Mouse (Mus musculus): ENCODE measurements around the gene Podn. TPM values are rescaled to one million over a fixed set of nuclear protein-coding genes. Genes with fewer than 3 reads are reported as not detected.

Podn gene
- polyA plus RNA-seq, 1 experiment from 2014 or later = 0.25 TPM

GRCm38 (mm10) chr4:108059601-108060379 is 36.5 kb downstream of the Podn start:
- peak overlapping the region; percentile 54 for H3K27ac ChIP-seq (replicated peaks)
- peaks cover 12% of the 10 kb centered on the region; the same call in 1 of the 2 replicates for H3K4me1 ChIP-seq (replicated peaks)
- 45% methylated on average over 19 of the region's 19 CpGs for WGBS
- H3K36me3 ChIP-seq = peaks cover 66% of the 10 kb centered on the region
- no peaks in the 10 kb centered on the region for H3K9me3 ChIP-seq
- no peak for ATAC-seq (ENCODE audit: low read depth)
- peak overlapping the region; percentile 17; the same call in 1 of the 2 replicates for H3K4me2 ChIP-seq
- no peaks in the 10 kb centered on the region for H3K27me3 ChIP-seq
- no peak overlapping the region for H3K4me3 ChIP-seq
- no peak overlapping the region for H3K9ac ChIP-seq

- H3K27ac ChIP-seq (replicated peaks) = no peak overlapping the region
- no peak overlapping the region for H3K9ac ChIP-seq
- H3K9me3 ChIP-seq = no peaks in the 10 kb centered on the region
- peaks cover 12% of the 10 kb centered on the region; the same call in 1 of the 2 replicates for H3K4me1 ChIP-seq (replicated peaks)
- peaks cover 66% of the 10 kb centered on the region for H3K36me3 ChIP-seq
- no peak overlapping the region for H3K4me2 ChIP-seq
- 90% methylated on average over 10 of the region's 10 CpGs for WGBS
- no peak overlapping the region for H3K4me3 ChIP-seq
- ATAC-seq (ENCODE audit: low read depth) = no peak
- H3K27me3 ChIP-seq = no peaks in the 10 kb centered on the region
Observed at GRCm38 (mm10) chr4:108058166-108058565, 38.1 kb downstream of the Podn start.

- no peak for ATAC-seq (ENCODE audit: low read depth)
- Histone ChIP-seq H3K9ac (no peak overlapping the region), H3K27me3 (no peaks in the 10 kb centered on the region), H3K4me1 (replicated peaks) (peaks cover 12% of the 10 kb centered on the region; the same call in 1 of the 2 replicates), H3K4me2 (no peak overlapping the region), H3K4me3 (no peak overlapping the region), H3K27ac (replicated peaks) (no peak overlapping the region), H3K9me3 (no peaks in the 10 kb centered on the region), H3K36me3 (peaks cover 67% of the 10 kb centered on the region)
- 93% methylated on average over 2 of the region's 2 CpGs for WGBS
Observed at GRCm38 (mm10) chr4:108057247-108057646, 39.0 kb downstream of the Podn start.

- Histone ChIP-seq H3K4me1 (replicated peaks) (peaks cover 12% of the 10 kb centered on the region; the same call in 1 of the 2 replicates), H3K27ac (replicated peaks) (no peak overlapping the region), H3K9ac (no peak overlapping the region), H3K9me3 (no peaks in the 10 kb centered on the region), H3K36me3 (peaks cover 77% of the 10 kb centered on the region), H3K4me3 (no peak overlapping the region), H3K4me2 (no peak overlapping the region), H3K27me3 (no peaks in the 10 kb centered on the region)
- 94% methylated on average over 10 of the region's 10 CpGs for WGBS
- ATAC-seq (ENCODE audit: low read depth) = no peak
Observed at GRCm38 (mm10) chr4:108055873-108056272, 40.4 kb downstream of the Podn start.

GRCm38 (mm10) chr4:108052673-108053072 is 43.6 kb downstream of the Podn start:
- no peak overlapping the region for H3K4me3 ChIP-seq
- H3K27ac ChIP-seq (replicated peaks) = no peak overlapping the region
- H3K9me3 ChIP-seq = no peaks in the 10 kb centered on the region
- WGBS = 91% methylated on average over 8 of the region's 8 CpGs
- no peak overlapping the region for H3K4me2 ChIP-seq
- no peaks in the 10 kb centered on the region for H3K27me3 ChIP-seq
- H3K4me1 ChIP-seq (replicated peaks) = no peaks in the 10 kb centered on the region
- H3K36me3 ChIP-seq = peaks cover 89% of the 10 kb centered on the region
- H3K9ac ChIP-seq = no peak overlapping the region
- ATAC-seq (ENCODE audit: low read depth) = no peak

GRCm38 (mm10) chr4:108051687-108052274 is 44.5 kb downstream of the Podn start:
- WGBS = 83% methylated on average over 10 of the region's 10 CpGs
- no peak overlapping the region for H3K9ac ChIP-seq
- H3K9me3 ChIP-seq = no peaks in the 10 kb centered on the region
- no peak overlapping the region for H3K4me2 ChIP-seq
- ATAC-seq (ENCODE audit: low read depth) = no peak
- no peaks in the 10 kb centered on the region for H3K27me3 ChIP-seq
- no peak overlapping the region for H3K27ac ChIP-seq (replicated peaks)
- H3K4me3 ChIP-seq = no peak overlapping the region
- no peaks in the 10 kb centered on the region for H3K4me1 ChIP-seq (replicated peaks)
- peaks cover 92% of the 10 kb centered on the region for H3K36me3 ChIP-seq

GRCm38 (mm10) chr4:108046136-108046535 is 50.1 kb downstream of the Podn start:
- H3K4me1 ChIP-seq (replicated peaks) = no peaks in the 10 kb centered on the region
- peaks cover 74% of the 10 kb centered on the region for H3K36me3 ChIP-seq
- WGBS = 89% methylated on average over 8 of the region's 8 CpGs
- no peak overlapping the region for H3K27ac ChIP-seq (replicated peaks)
- no peak overlapping the region for H3K4me3 ChIP-seq
- no peaks in the 10 kb centered on the region for H3K9me3 ChIP-seq
- H3K27me3 ChIP-seq = no peaks in the 10 kb centered on the region
- H3K9ac ChIP-seq = no peak overlapping the region
- ATAC-seq (ENCODE audit: low read depth) = no peak
- no peak overlapping the region for H3K4me2 ChIP-seq

- Histone ChIP-seq H3K27ac (replicated peaks) (no peak overlapping the region), H3K9ac (no peak overlapping the region), H3K4me1 (replicated peaks) (no peaks in the 10 kb centered on the region), H3K36me3 (peaks cover 67% of the 10 kb centered on the region), H3K4me2 (no peak overlapping the region), H3K27me3 (no peaks in the 10 kb centered on the region), H3K4me3 (no peak overlapping the region), H3K9me3 (no peaks in the 10 kb centered on the region)
- WGBS = 71% methylated on average over 19 of the region's 19 CpGs
- no peak for ATAC-seq (ENCODE audit: low read depth)
Observed at GRCm38 (mm10) chr4:108045136-108046107, 50.8 kb downstream of the Podn start.

- no peak overlapping the region for H3K27ac ChIP-seq (replicated peaks)
- 0 out of 2 replicates have a peak, but pooled peaks have one; percentile 40 for ATAC-seq (ENCODE audit: low read depth)
- WGBS = 77% methylated on average over 8 of the region's 8 CpGs
- no peak overlapping the region for H3K9ac ChIP-seq
- H3K27me3 ChIP-seq = peaks cover 21% of the 10 kb centered on the region
- no peak overlapping the region for H3K4me2 ChIP-seq
- peaks cover 6% of the 10 kb centered on the region for H3K36me3 ChIP-seq
- H3K4me3 ChIP-seq = no peak overlapping the region
- H3K4me1 ChIP-seq (replicated peaks) = peaks cover 3% of the 10 kb centered on the region
- no peaks in the 10 kb centered on the region for H3K9me3 ChIP-seq
Observed at GRCm38 (mm10) chr4:108037027-108037426, 59.2 kb downstream of the Podn start.

GRCm38 (mm10) chr4:108033041-108033764 is 63.0 kb downstream of the Podn start:
- H3K27me3 ChIP-seq = peaks cover 57% of the 10 kb centered on the region

GRCm38 (mm10) chr4:108032352-108032849 is 63.8 kb downstream of the Podn start:
- H3K4me2 ChIP-seq = peak overlapping the region; percentile 99
- H3K27me3 ChIP-seq = peaks cover 61% of the 10 kb centered on the region
- H3K4me1 ChIP-seq (replicated peaks) = peaks cover 17% of the 10 kb centered on the region
- ATAC-seq (ENCODE audit: low read depth) = no peak
- peak overlapping the region; percentile 70; the same call in 1 of the 2 replicates for H3K9ac ChIP-seq
- H3K9me3 ChIP-seq = no peaks in the 10 kb centered on the region
- WGBS = 34% methylated on average over 11 of the region's 11 CpGs
- H3K4me3 ChIP-seq = peak overlapping the region; percentile 56
- no peaks in the 10 kb centered on the region for H3K36me3 ChIP-seq
- H3K27ac ChIP-seq (replicated peaks) = no peak overlapping the region

More at GRCm38 (mm10) chr4:108033041-108033764, 63.0 kb downstream of the Podn start:
- H3K9me3 ChIP-seq = no peaks in the 10 kb centered on the region
- no peak overlapping the region for H3K4me3 ChIP-seq
- H3K4me1 ChIP-seq (replicated peaks) = peaks cover 17% of the 10 kb centered on the region
- no peaks in the 10 kb centered on the region for H3K36me3 ChIP-seq
- no peak for ATAC-seq (ENCODE audit: low read depth)
- 84% methylated on average over 8 of the region's 8 CpGs for WGBS
- no peak overlapping the region for H3K9ac ChIP-seq
- no peak overlapping the region for H3K27ac ChIP-seq (replicated peaks)
- H3K4me2 ChIP-seq = no peak overlapping the region
